Mouse (Mus musculus) gastrocnemius, adult 18-20 months (tissue): ENCODE measurements around the gene Cbx7. TPM values are rescaled to one million over a fixed set of nuclear protein-coding genes. Genes with fewer than 3 reads are reported as not detected.

ENCODE experiments used
- microRNA-seq: library from miRNA; unstranded; fragments of <30 nt; microRNA quantifications from one replicate; pipeline ENCODE4 v1.2.0, GENCODE M21; 2021
- total RNA-seq, 2 experiments: library from RNA; stranded (reverse); gene quantifications; 2 replicates each; pipeline ENCODE4 v1.2.3; 2021

The Cbx7 gene
- total RNA-seq, 2 experiments from 2014 or later = 20.5 to 22.9 TPM

Small RNAs within 50 kb of the gene (microRNA-seq; reads per million reads assigned to microRNA genes)
- gene Mir7213 = 4.4 reads per million, percentile 8 among the genes with 10 or more reads in this experiment

Other genes with a start within 250 kb of the Cbx7 start
- gene Sun2, start 228.6 kb downstream of the Cbx7 start, total RNA-seq = 10 to 100 TPM; 79.0 to 81.8 TPM
- gene Dnal4, start 193.3 kb downstream of the Cbx7 start, total RNA-seq = 1 to 10 TPM; 5.7 to 6.5 TPM
- under 1 TPM; 0.50 to 0.76 TPM for gene Nptxr, start 166.4 kb downstream of the Cbx7 start, total RNA-seq
- under 1 TPM in 1 of 2 experiments, not detected in 1; 0.55 TPM for gene Npcd, start 136.9 kb downstream of the Cbx7 start, total RNA-seq
- 1 to 10 TPM; 7.0 to 7.8 TPM for gene Cbx6, start 136.4 kb downstream of the Cbx7 start, total RNA-seq
- gene Apobec3, start 79.5 kb downstream of the Cbx7 start, total RNA-seq = 1 to 10 TPM; 1.6 to 2.3 TPM
- 10 to 100 TPM; 12.9 to 22.1 TPM for gene Pdgfb, start 43.9 kb upstream of the Cbx7 start, total RNA-seq
- 10 to 100 TPM; 54.8 to 60.6 TPM for gene Syngr1, start 120.2 kb upstream of the Cbx7 start, total RNA-seq
- gene Rpl3, start 120.7 kb upstream of the Cbx7 start, total RNA-seq = 10 to 100 TPM; 37.2 to 48.3 TPM
- gene Tab1, start 162.0 kb upstream of the Cbx7 start, total RNA-seq = 10 to 100 TPM; 11.0 to 12.5 TPM
- 1 to 10 TPM in 1 of 2 experiments, under 1 TPM in 1; 0.43 to 1.2 TPM for gene Mgat3, start 202.6 kb upstream of the Cbx7 start, total RNA-seq